ENCODE assay signal across 19 mouse cellular contexts in genomic region chr17:85484015-85484414, GRCm38 (mm10).
"Had no signal": no experiment of that assay in that cellular context is flagged by ENCODE, and none has a peak within 500 bp of the region (broad histone marks: within the 10 kb centered on the region; RNA-seq: fewer than 3 reads in every experiment).

No protein-coding gene starts in this region.

- ATAC-seq: liver, postnatal 0 days; lung, postnatal 0 days; midbrain, embryonic 13.5 days had no signal

- H3K4me3 ChIP-seq: kidney, embryonic 15.5 days; left cerebral cortex, adult 2 months; limb, embryonic 12.5 days; limb, embryonic 15.5 days; midbrain, embryonic 13.5 days; neural tube, embryonic 12.5 days had no signal

- H3K36me3 ChIP-seq: kidney, embryonic 15.5 days; limb, embryonic 12.5 days; limb, embryonic 15.5 days; midbrain, embryonic 13.5 days; neural tube, embryonic 12.5 days had no signal

- H3K9me3 ChIP-seq: kidney, embryonic 15.5 days; limb, embryonic 12.5 days; limb, embryonic 15.5 days; midbrain, embryonic 13.5 days; neural tube, embryonic 12.5 days had no signal

- DNase-seq: kidney, adult 11 months; kidney, adult 8-10 months; kidney, postnatal 10 days; kidney, postnatal 36 days; layer of hippocampus, postnatal 36 days; liver, postnatal 0 days; lung, embryonic 14.5 days; thymus, adult 18-20 months; thymus, postnatal 36 days had no signal

- H3K4me2 ChIP-seq: kidney, embryonic 15.5 days; limb, embryonic 12.5 days; limb, embryonic 15.5 days; liver, embryonic 11.5 days; lung, embryonic 14.5 days; midbrain, embryonic 13.5 days; neural tube, embryonic 12.5 days had no signal

- H3K9ac ChIP-seq: kidney, embryonic 15.5 days; limb, embryonic 12.5 days; limb, embryonic 15.5 days; liver, embryonic 14.5 days; liver, postnatal 0 days; lung, embryonic 14.5 days; midbrain, embryonic 13.5 days; neural tube, embryonic 12.5 days had no signal

- H3K27ac ChIP-seq: kidney, embryonic 15.5 days; left cerebral cortex, adult 2 months; limb, embryonic 12.5 days; limb, embryonic 15.5 days; liver, embryonic 14.5 days; macrophage; neural tube, embryonic 12.5 days had no signal
